Mouse (Mus musculus) stomach, embryonic 16.5 days (tissue): Measurements from ENCODE around the gene Gm45062. TPM values are rescaled to one million over a fixed set of nuclear protein-coding genes. Genes with fewer than 3 reads are reported as not detected.

ENCODE experiments used
- ATAC-seq: fragments of 200-750 bp; cut with Nextera tagmentation; 2 replicates; pipeline ENCODE4 v1.8.0; 2017; ENCODE audit warnings: moderate number of reproducible peaks, moderate TSS enrichment; ENCODE audit not compliant: insufficient read depth, low FRiP score
- H3K27ac ChIP-seq: fragments of 300-500 bp; sonication (generic); 2 replicates; pipeline ENCODE4 v1.5.1; 2014; ENCODE audit warnings: low read length
- H3K27me3 ChIP-seq: fragments of 300-500 bp; sonication (generic); 2 replicates; pipeline ENCODE4 v1.6.1; 2014; ENCODE audit warnings: low read length, control low read depth, mixed read lengths; ENCODE audit not compliant: control insufficient read depth, insufficient read depth
- H3K36me3 ChIP-seq: fragments of 300-500 bp; sonication (generic); 2 replicates; pipeline ENCODE4 v1.6.1; 2014; ENCODE audit warnings: low read length; ENCODE audit not compliant: control insufficient read depth, insufficient read depth
- H3K4me1 ChIP-seq: fragments of 300-500 bp; sonication (generic); 2 replicates; pipeline ENCODE4 v1.6.1; 2014; ENCODE audit warnings: low read length, control low read depth, mixed read lengths; ENCODE audit not compliant: control insufficient read depth, insufficient read depth
- H3K4me2 ChIP-seq: fragments of 300-500 bp; sonication (generic); 2 replicates; pipeline ENCODE4 v1.6.1; 2014; ENCODE audit warnings: low read depth, low read length, mixed read lengths
- H3K4me3 ChIP-seq: fragments of 300-500 bp; sonication (generic); replicated peaks from 2 replicates; pipeline ENCODE4 v1.5.1; 2014; ENCODE audit warnings: mild to moderate bottlenecking, low read length
- H3K9ac ChIP-seq: fragments of 300-500 bp; sonication (generic); 2 replicates; pipeline ENCODE4 v1.6.1; 2014; ENCODE audit warnings: low read length
- H3K9me3 ChIP-seq: fragments of 300-500 bp; sonication (generic); replicated peaks from 2 replicates; pipeline ENCODE4 v1.6.1; 2016; ENCODE audit warnings: low read length, control low read depth; ENCODE audit not compliant: control insufficient read depth
- WGBS: fragments of 180-500 bp; shearing (Covaris S2); extraction: QIAGEN DNeasy Blood & Tissue Kit; methylation state at CpG from one replicate; pipeline ENCODE4 v1.1.7; 2014; 5-methylcytosine and 5-hydroxymethylcytosine counted together
- polyA plus RNA-seq: library from polyadenylated mRNA; unstranded; fragments of >200 nt; fragmentation: Nextera tagmentation; extraction: Ambion mirVana; gene quantifications from 2 replicates; pipeline ENCODE4 v1.2.1, GENCODE M21; 2015

Gm45062 gene
- polyA plus RNA-seq, 1 experiment from 2014 or later = 12.2 TPM

DNA sequence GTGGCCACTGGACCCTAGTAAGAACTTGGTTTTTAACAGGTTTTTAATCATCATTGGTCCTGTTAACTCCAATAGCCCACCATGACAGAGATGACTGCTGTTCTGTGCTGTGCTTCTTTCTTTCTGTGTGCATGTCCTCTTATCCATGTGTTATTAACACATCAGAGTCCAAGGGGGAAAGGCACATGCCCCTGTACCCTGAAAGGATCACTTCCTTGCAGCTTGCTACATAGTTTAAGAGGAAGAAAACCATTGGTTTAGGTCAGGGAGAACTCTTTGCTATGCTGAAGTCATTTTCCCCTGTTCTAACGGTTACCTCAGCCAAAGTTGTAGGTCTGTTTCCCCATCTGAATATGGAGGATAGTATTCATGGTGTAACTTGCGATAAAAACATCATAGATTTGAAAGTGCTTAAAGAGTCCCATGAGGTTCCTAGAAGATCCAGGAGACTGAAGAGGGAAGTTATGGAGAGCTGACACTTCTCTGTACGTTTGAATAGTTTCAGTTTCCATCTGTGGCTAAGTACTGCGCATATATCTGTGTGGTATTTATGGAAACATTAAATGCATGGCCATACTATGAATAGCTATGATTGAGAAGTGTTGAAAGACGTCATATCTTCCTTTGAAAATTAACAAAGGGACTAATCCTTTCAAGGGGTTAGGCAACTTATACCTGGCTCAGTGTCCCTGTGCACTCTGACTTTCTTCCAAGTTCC, 236.0 kb downstream of the Gm45062 start:
- no peak overlapping the region for H3K9ac ChIP-seq
- 0 out of 2 replicates have a peak, but pooled peaks cover 2% of the 10 kb centered on the region for H3K9me3 ChIP-seq
- no peak overlapping the region for H3K4me2 ChIP-seq
- H3K27ac ChIP-seq = no peak overlapping the region
- H3K27me3 ChIP-seq = no peaks in the 10 kb centered on the region
- 69% methylated on average over 5 of the region's 5 CpGs for WGBS
- H3K4me3 ChIP-seq = no peak overlapping the region
- H3K4me1 ChIP-seq = no peaks in the 10 kb centered on the region
- ATAC-seq = no peak
- no peaks in the 10 kb centered on the region for H3K36me3 ChIP-seq

DNA sequence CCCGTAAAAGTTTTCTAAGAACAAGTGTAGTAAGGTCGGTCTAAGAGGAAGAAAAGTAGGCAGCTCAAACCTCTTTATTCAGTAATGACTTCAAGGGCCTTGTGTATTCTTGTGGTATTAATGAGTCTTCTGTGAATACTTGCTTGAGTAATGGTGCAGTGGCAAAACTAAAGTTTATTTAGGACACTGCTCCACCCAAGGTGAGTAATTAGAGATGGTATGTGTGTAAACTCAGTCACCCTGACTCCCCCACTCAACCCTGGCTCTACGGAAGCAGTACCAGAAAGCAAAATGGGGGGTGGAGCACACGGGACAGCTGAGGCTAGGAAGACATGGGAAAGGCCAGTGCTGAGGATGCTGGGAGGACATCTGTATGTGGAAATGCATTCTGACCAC, 236.6 kb downstream of the Gm45062 start:
- Histone ChIP-seq H3K4me2 (no peak overlapping the region), H3K27ac (no peak overlapping the region), H3K9me3 (0 out of 2 replicates have a peak, but pooled peaks cover 2% of the 10 kb centered on the region), H3K4me1 (no peaks in the 10 kb centered on the region), H3K36me3 (no peaks in the 10 kb centered on the region), H3K4me3 (no peak overlapping the region), H3K27me3 (no peaks in the 10 kb centered on the region), H3K9ac (no peak overlapping the region)
- 66% methylated on average over 4 of the region's 4 CpGs for WGBS
- no peak; the same call in 1 of the 2 replicates for ATAC-seq

DNA sequence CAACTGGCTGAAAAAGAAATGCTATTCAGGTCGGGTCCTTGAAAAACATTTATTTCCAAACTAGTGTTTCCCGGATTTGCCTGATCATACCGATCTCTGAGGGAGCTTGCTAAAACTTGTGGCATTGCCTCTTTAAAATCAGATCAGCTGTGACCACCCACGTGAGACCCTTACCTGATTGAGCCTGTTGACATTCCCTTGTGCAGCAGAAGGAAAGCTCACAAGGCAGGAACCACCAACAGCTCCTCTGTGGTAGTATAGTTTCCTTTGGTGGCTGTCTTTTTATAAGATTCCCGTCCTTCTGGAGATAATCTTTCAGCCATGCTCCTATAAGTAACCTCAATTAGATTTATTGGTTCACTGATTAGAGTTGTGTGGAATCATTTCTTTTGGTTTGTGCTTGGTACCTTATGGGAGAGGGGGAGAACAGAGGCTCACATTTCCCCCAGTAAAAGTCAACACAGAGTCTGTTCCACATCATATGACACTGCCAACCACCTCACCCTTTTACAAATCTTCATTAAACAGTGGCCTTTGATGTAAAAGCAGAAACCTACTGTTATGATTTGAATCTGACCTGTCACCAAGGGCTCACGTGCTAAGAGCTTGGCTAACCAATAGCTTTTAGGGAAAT, 238.1 kb downstream of the Gm45062 start:
- Histone ChIP-seq H3K27me3 (no peaks in the 10 kb centered on the region), H3K4me1 (no peaks in the 10 kb centered on the region), H3K9ac (no peak overlapping the region), H3K4me3 (no peak overlapping the region), H3K4me2 (no peak overlapping the region), H3K9me3 (0 out of 2 replicates have a peak, but pooled peaks cover 2% of the 10 kb centered on the region), H3K36me3 (no peaks in the 10 kb centered on the region), H3K27ac (no peak overlapping the region)
- ATAC-seq = no peak
- 68% methylated on average over 6 of the region's 6 CpGs for WGBS

DNA sequence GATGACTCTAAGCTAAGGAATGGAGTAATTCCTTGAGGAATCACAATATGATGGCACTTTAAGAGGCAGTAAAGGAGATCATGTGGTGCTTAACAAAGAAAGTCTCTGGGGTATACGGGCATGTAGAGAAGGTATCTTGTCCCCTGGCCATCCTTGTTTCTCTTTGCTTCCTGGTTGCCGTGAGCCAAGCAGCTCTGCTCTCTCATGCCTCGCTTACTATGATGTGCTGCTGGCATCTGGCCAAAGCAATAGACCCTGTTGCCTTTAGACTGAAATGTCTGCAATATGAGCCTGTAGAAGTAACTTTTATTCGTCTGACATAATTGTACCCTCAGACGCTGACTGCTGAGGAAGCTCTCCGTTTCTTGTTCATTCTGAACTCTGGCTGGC, 238.6 kb downstream of the Gm45062 start:
- no peak overlapping the region for H3K27ac ChIP-seq
- H3K36me3 ChIP-seq = no peaks in the 10 kb centered on the region
- no peaks in the 10 kb centered on the region for H3K4me1 ChIP-seq
- no peak overlapping the region for H3K4me3 ChIP-seq
- WGBS = 62% methylated on average over 6 of the region's 6 CpGs
- no peak overlapping the region for H3K4me2 ChIP-seq
- H3K9ac ChIP-seq = no peak overlapping the region
- no peaks in the 10 kb centered on the region for H3K27me3 ChIP-seq
- no peak for ATAC-seq
- 0 out of 2 replicates have a peak, but pooled peaks cover 2% of the 10 kb centered on the region for H3K9me3 ChIP-seq

DNA sequence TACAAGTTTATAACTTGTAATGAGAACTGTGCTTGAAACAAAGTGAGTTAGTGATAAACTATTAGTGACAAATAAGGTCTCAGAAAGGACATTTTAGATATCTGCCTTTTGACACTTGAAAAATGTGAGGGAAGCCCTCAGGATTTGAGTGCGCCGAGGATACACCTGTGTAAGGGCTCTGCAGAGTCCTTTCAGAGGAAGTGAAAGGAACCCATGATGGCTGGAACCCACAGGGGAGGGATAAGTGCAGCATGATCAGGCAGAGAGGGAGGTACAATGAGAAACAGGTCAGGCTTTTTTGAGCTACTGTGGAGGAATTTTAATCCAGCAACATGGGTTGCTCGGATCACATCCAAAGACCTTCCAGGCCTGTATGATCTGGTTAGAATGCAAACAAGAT, 239.7 kb downstream of the Gm45062 start:
- Histone ChIP-seq H3K4me2 (no peak overlapping the region), H3K27me3 (no peaks in the 10 kb centered on the region), H3K4me3 (no peak overlapping the region), H3K4me1 (no peaks in the 10 kb centered on the region), H3K9ac (no peak overlapping the region), H3K27ac (no peak overlapping the region), H3K36me3 (no peaks in the 10 kb centered on the region), H3K9me3 (0 out of 2 replicates have a peak, but pooled peaks cover 2% of the 10 kb centered on the region)
- WGBS = 87% methylated on average over 3 of the region's 3 CpGs
- ATAC-seq = no peak

DNA sequence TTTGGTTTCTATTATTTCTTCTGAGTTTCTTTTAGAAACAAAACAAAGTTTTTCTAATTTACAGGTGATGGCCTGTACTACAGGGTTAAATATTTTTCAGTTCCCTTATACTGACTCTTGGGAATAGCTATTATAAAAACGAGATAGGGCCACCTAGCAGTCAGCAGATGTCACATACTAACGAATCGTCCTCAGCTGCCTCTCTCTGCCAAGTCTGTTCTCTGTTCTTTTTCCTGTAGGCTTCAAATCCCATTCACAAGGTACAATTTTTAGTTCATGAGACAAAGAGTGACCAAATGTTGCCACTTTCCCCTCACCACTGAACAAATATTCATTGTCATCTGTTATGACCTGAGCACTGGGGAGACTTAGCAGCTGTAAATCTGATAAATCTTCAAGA, 244.7 kb downstream of the Gm45062 start:
- no peaks in the 10 kb centered on the region for H3K27me3 ChIP-seq
- no peaks in the 10 kb centered on the region for H3K36me3 ChIP-seq
- WGBS = 33% methylated on average over 3 of the region's 3 CpGs
- no peak overlapping the region for H3K9ac ChIP-seq
- H3K27ac ChIP-seq = no peak overlapping the region
- H3K4me1 ChIP-seq = no peaks in the 10 kb centered on the region
- 0 out of 2 replicates have a peak, but pooled peaks cover 2% of the 10 kb centered on the region for H3K9me3 ChIP-seq
- H3K4me3 ChIP-seq = no peak overlapping the region
- no peak for ATAC-seq
- no peak overlapping the region for H3K4me2 ChIP-seq

DNA sequence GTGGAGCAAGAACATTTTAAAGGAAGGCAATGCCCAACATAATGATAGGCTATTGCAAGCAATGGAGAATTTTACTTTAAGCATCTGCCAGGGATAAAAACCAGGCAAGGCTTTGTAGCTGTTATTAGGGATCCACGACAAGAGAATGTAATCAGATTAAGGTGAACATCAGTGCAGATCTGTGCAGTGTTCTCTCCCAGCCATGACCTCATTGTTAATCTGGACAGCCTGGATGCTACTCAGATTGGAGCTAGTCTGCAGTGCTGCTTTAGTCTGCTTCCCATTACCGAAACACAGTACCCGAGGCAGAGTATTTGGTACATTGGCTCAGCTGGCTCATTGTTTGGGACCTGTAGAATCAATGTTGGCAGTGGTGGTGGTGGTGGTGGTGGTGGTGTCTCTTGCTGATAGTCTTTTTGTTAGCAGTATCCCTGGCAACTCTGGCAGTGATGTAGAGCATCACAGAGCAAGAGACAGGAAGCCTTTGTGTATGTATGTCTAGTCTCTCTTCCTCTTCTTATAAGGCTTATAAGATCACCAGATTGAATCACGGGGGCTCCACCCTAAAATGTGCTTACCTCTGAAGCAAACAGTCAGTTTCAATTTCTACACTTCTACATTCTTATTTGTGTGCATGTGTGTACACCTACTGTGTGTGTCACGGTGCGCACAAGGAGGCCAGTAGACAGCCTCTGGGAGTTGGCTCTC, 245.4 kb downstream of the Gm45062 start:
- 80% methylated on average over 6 of the region's 6 CpGs for WGBS
- no peak for ATAC-seq

DNA sequence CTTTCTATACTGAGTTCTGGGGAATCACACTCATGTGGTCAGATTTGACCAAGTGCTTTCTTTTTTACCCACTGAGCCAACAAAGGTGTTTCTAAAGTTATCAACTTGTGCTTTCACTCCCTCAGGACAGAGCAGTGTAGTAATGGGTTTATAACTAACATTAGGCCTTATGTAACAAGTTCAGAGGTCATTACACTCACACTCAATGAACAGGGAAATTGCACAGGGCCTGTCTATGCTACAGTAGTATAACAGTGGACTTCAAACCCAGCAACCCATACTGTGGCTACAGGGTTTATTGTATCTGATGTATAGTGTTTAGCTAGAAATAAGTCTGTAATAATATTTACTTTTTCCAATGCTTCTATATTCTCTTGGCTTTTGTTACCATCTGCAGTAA, 247.4 kb downstream of the Gm45062 start:
- no peaks in the 10 kb centered on the region for H3K9me3 ChIP-seq
- no peak for ATAC-seq
- H3K4me1 ChIP-seq = peaks cover 2% of the 10 kb centered on the region; the same call in 1 of the 2 replicates
- no peaks in the 10 kb centered on the region for H3K27me3 ChIP-seq
- no peak overlapping the region for H3K4me3 ChIP-seq
- no peak overlapping the region for H3K9ac ChIP-seq
- H3K4me2 ChIP-seq = no peak overlapping the region
- no peaks in the 10 kb centered on the region for H3K36me3 ChIP-seq
- no peak overlapping the region for H3K27ac ChIP-seq

More for the DNA sequence above, 245.4 kb downstream of the Gm45062 start:
- Histone ChIP-seq H3K9ac (no peak overlapping the region), H3K27me3 (no peaks in the 10 kb centered on the region), H3K36me3 (no peaks in the 10 kb centered on the region), H3K9me3 (no peaks in the 10 kb centered on the region), H3K4me2 (no peak overlapping the region), H3K4me1 (no peaks in the 10 kb centered on the region), H3K27ac (no peak overlapping the region), H3K4me3 (no peak overlapping the region)
